Comparison of ENCODE assay signal across 20 mouse cellular contexts in genomic region chr6:17461435-17461834, GRCm38 (mm10). TPM values are rescaled to one million over a fixed set of nuclear protein-coding genes. Genes with fewer than 3 reads are reported as not detected.
DNase-seq lines count a peak whose midpoint lies in the region; TF ChIP-seq lines count a peak whose summit lies in the region.
"Had no signal": no experiment of that assay in that cellular context is flagged by ENCODE, and none has a peak within 500 bp of the region (broad histone marks: within the 10 kb centered on the region; RNA-seq: fewer than 3 reads in every experiment).

No protein-coding gene starts in this region.

- 86% methylated on average over 7 of the region's 7 CpGs for WGBS in lung, adult 2 months

- TF ChIP-seq CTCF in lung, adult 2 months (IDR thresholded peaks at IDR 0.05; ENCODE audit: insufficient read depth, low read length): no peak

- no peak for TF ChIP-seq POLR2A in lung, adult 2 months (IDR thresholded peaks at IDR 0.05; ENCODE audit: borderline replicate concordance, extremely low read depth, low read depth, low read length)

- peak; percentile 36 for DNase-seq in 3134 (ENCODE audit: extremely low read depth, insufficient read length, low spot score)
- DNase-seq in 3T3-L1 (ENCODE audit: low read depth, low spot score): peak; percentile 41
- DNase-seq in ZHBTc4 (ENCODE audit: low read depth, low spot score): peak; percentile 9
- DNase-seq in ovary, postnatal 10 days (ENCODE audit: low spot score): no peak
- no peak for DNase-seq in cerebellum, postnatal 14 days
- no peak for DNase-seq in lung, adult 2 months
- DNase-seq: adrenal gland, adult 2 months; adrenal gland, postnatal 10 days; adrenal gland, postnatal 25 days; cerebellum, adult 11 months; cerebellum, adult 18-20 months; cerebellum, adult 8-10 months; cerebellum, adult 9-11 months; cerebellum, postnatal 25 days; forebrain, postnatal 0 days had no signal

- no peaks in the 10 kb centered on the region for H3K4me1 ChIP-seq in lung, adult 2 months (ENCODE audit: control insufficient read depth, insufficient read depth, low read length)
- H3K4me1 ChIP-seq: embryonic facial prominence, embryonic 12.5 days had no signal

- no peak overlapping the region for H3K4me3 ChIP-seq in lung, adult 2 months (replicated peaks; ENCODE audit: extremely low read depth, low read depth, low read length)
- H3K4me3 ChIP-seq: embryonic facial prominence, embryonic 10.5 days; embryonic facial prominence, embryonic 12.5 days; forebrain, embryonic 13.5 days; forebrain, embryonic 15.5 days had no signal

RNA-seq across cellular contexts. Expression of gene Met, which starts 2.2 kb away (rescaled TPM):
- 12.6 and 15.5 TPM in 2 replicates for polyA plus RNA-seq in lung, adult 2 months (2012; rRNA removed)
- polyA plus RNA-seq: G1E had no signal

Comparison
In these comparisons a context has a peak if more than half of its experiments do, and no peak if none do; other contexts are left out.
1. DNase-seq: peak in 3134 (single experiment), 3T3-L1 (single experiment) and ZHBTc4 (single experiment); none in ovary, postnatal 10 days (single experiment), cerebellum, postnatal 14 days (0 of 2) and lung, adult 2 months (single experiment).